Mouse (Mus musculus): ENCODE results near the gene Abtb1. TPM values are rescaled to one million over a fixed set of nuclear protein-coding genes. Genes with fewer than 3 reads are reported as not detected.

The Abtb1 gene
- polyA plus RNA-seq, 1 experiment, result 90.8 TPM

DNA sequence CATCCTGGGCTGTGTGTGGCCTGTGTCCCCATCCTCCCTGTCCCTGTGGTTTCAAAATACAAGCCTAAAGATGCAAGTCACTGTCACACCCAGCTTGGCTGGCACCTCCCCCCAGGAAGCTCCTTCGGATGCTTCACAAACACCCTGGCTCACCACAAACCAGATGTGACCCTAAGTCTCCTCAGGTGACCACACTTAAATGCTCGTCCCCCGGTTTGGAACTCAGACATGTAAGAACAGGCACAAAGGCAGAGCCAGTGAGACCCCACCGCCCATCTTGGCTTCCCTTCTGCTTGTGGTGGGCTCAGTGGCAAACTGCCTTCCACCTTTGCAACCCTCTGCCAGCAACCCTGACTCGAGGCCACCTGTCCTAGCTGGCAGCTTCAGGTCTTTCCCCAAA lies 6.7 kb downstream of the Abtb1 start:
- no peak for TF ChIP-seq CTCF (IDR thresholded peaks at IDR 0.05; ENCODE audit: insufficient read depth, low read length)
- TF ChIP-seq POLR2A (IDR thresholded peaks at IDR 0.05; ENCODE audit: borderline replicate concordance, extremely low read depth, low read depth, low read length), result no peak
- Histone ChIP-seq H3K4me1 (ENCODE audit: control insufficient read depth, insufficient read depth, low read length) (no peaks in the 10 kb centered on the region), H3K4me3 (replicated peaks; ENCODE audit: extremely low read depth, low read depth, low read length) (no peak overlapping the region)
- DNase-seq, result no peak
- 65% methylated on average over 5 of the region's 5 CpGs for WGBS

DNA sequence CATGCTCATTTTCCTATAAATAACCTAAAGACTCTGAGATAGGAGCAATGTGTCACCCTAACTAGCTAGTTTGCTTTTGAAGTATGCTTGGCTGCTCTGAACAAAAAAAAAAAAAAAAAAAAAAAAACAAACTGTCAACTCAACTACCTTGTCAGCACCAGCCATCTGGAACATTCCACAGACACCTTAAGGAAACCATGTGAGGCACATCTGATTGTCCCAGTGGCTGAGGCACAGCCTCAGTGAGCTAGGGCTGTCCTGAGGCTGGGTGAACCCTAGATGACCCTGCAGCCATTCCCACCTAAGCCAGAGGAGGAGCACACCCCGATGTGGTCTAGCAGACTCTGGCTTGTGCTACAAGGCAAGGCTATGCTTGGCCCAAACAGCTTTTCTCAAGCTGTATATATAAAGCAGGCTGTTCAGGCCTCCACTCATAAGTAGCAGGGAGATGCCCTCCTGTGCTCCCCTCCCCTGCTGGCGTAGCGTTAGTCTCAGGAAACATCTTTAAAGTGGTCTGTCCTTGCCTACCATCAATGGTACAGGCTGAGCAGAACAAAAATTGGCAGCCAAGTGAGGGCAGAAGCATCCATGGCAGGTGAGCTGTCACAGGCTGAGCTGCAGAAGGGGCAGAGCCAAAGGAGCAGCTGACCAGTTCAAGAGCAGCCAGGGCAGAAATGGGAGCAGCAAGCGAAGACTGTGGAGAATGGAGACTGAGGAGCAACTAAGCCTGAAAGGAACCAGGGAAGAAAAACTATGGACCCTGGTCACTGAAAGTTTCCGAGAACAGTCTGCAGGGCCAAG lies 8.2 kb downstream of the Abtb1 start:
- Histone ChIP-seq H3K4me1 (ENCODE audit: control insufficient read depth, insufficient read depth, low read length) (no peaks in the 10 kb centered on the region), H3K4me3 (replicated peaks; ENCODE audit: extremely low read depth, low read depth, low read length) (no peak overlapping the region)
- DNase-seq, result no peak
- no peak for TF ChIP-seq POLR2A (IDR thresholded peaks at IDR 0.05; ENCODE audit: borderline replicate concordance, extremely low read depth, low read depth, low read length)
- TF ChIP-seq CTCF (IDR thresholded peaks at IDR 0.05; ENCODE audit: insufficient read depth, low read length), result no peak
- 66% methylated on average over 5 of the region's 5 CpGs for WGBS

DNA sequence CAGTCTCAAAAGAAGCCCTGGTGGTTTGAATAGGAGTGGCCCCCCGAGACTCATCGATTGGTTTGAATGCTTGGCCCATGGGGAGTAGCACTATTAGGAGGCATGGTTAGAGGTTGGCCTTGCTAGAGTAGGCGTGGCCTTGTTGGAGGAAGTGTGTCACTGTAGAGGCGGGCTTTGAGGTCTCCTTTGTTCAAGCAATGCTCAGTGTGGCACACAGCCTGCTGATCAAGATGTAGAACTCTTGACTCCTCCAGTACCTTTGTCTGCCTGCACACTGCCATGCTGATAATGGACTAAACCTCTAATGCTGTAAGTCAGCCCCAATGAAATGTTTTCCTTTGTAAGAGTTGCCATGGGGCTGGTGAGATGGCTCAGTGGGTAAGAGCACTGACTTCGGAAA lies 9.1 kb downstream of the Abtb1 start:
- Histone ChIP-seq H3K4me3 (replicated peaks; ENCODE audit: extremely low read depth, low read depth, low read length) (no peak overlapping the region), H3K4me1 (ENCODE audit: control insufficient read depth, insufficient read depth, low read length) (no peaks in the 10 kb centered on the region)
- DNase-seq, result no peak
- WGBS, result 77% methylated on average over 5 of the region's 5 CpGs
- TF ChIP-seq POLR2A (IDR thresholded peaks at IDR 0.05; ENCODE audit: borderline replicate concordance, extremely low read depth, low read depth, low read length) (no peak), CTCF (IDR thresholded peaks at IDR 0.05; ENCODE audit: insufficient read depth, low read length) (no peak)

DNA sequence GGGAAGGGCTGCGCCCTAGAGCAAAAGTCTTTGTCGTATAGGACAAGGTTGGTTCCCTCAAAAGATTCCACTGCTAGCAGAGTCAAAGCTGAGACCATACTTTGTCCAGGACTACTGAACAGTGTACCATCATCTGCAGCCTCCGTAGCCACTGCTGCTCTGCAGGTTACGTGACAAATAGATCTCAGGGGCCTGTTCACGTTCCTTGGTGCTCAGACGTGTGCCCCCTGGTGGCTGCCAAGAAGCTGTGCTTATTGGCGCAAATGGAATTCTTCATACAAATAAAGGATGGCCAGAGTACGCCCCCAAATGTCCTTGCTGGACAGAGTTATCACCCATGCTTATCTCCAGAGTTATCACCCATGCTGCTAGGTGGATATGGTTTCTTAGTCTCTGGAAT lies 10.3 kb downstream of the Abtb1 start:
- 27% methylated on average over 8 of the region's 8 CpGs for WGBS
- Histone ChIP-seq H3K4me1 (ENCODE audit: control insufficient read depth, insufficient read depth, low read length) (no peaks in the 10 kb centered on the region), H3K4me3 (replicated peaks; ENCODE audit: extremely low read depth, low read depth, low read length) (no peak overlapping the region)
- TF ChIP-seq POLR2A (IDR thresholded peaks at IDR 0.05; ENCODE audit: borderline replicate concordance, extremely low read depth, low read depth, low read length) (no peak), CTCF (IDR thresholded peaks at IDR 0.05; ENCODE audit: insufficient read depth, low read length) (peak; percentile 91)
- peak; percentile 55 for DNase-seq

DNA sequence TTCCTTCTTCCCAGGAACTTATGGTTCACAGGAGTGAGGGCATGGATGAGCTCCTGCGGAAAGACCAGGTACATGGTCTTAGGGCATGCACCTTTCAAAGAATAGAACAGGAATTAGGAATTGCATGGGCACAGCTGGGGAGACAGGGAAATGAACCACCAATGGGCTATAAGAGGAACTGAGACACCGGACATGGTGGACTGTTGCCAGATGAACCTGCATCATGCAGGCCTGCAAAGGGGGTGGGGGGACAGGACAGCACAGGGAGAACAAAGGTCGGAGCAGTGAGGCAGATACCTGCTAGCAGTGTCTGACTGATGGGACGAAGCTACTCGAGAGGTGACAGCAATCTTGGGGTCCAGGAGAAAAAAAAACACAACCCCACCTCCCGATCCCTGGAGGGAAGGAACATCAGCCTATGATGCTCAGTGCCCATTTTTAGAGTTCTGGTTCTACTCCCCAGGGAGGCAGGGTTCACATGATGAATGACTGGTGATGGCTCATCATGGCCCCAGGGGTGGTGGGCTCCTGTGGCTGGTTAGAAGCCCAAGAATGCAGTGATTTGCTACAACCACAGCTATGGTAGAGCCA lies 11.6 kb downstream of the Abtb1 start:
- H3K4me3 ChIP-seq (replicated peaks; ENCODE audit: extremely low read depth, low read depth, low read length), result no peak overlapping the region
- DNase-seq, result no peak
- no peaks in the 10 kb centered on the region for H3K4me1 ChIP-seq (ENCODE audit: control insufficient read depth, insufficient read depth, low read length)
- TF ChIP-seq CTCF (IDR thresholded peaks at IDR 0.05; ENCODE audit: insufficient read depth, low read length) (no peak), POLR2A (IDR thresholded peaks at IDR 0.05; ENCODE audit: borderline replicate concordance, extremely low read depth, low read depth, low read length) (no peak)
- WGBS, result 80% methylated on average over 6 of the region's 6 CpGs

DNA sequence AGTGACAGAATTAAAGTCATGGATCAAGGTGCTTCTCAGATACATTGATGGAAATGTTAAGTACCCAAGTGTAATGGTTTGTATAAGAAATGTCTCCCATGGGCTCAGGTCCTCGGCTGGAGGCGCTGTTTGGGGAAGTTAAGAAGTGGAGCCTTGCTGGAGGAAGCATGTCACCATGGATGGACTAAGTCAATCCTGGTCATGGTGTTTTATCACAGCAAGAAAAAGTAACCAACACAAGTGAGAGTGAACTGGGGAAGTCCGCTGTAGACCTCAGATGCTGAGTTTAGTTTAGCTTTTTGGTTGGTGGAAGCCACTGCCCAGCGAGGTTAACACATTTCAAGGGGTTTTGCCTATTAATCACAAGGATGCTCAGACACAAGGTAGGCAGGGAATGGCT lies 12.2 kb downstream of the Abtb1 start:
- H3K4me1 ChIP-seq (ENCODE audit: control insufficient read depth, insufficient read depth, low read length), result no peaks in the 10 kb centered on the region
- no peak for DNase-seq
- TF ChIP-seq CTCF (IDR thresholded peaks at IDR 0.05; ENCODE audit: insufficient read depth, low read length) (no peak), POLR2A (IDR thresholded peaks at IDR 0.05; ENCODE audit: borderline replicate concordance, extremely low read depth, low read depth, low read length) (no peak)
- H3K4me3 ChIP-seq (replicated peaks; ENCODE audit: extremely low read depth, low read depth, low read length), result no peak overlapping the region
- 83% methylated on average over 4 of the region's 4 CpGs for WGBS

DNA sequence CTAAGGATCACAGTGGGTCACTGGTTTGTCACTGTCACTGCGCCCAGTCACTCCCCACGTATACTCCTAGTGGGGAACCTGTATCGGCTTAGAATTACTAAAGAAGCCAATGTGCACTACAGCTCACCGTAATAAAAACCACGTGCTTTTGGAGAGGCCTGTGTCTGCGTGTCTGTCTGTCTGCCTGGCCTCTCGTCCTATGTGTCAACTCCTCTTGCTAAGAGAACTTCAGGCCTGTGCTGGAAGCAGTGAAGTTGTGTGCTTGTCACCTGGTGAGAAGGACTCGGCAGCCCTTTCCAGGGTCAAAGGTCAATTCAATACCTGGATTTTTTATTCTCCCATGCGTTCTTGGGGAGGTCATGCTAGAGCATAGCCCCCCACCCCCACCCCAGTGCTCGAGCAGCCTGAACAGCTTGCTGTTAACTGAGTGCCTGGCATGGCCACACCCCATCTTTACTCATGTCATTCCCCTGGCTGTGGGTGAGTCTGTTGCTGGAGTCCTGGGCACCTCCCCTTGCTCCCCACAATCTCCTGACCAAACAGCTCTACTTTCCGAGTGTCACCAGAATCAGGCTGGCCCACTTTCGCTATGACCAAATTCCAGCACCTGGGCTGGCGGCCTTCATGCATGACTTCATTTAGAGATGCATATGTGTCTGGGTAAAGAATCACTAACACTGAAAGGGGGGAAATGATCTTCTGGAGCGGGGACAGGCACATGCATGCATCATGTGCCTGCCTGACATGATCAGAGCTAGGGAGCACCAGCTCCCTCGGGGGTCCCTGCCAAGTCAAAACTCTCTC lies 13.4 kb downstream of the Abtb1 start:
- DNase-seq, result no peak

DNA sequence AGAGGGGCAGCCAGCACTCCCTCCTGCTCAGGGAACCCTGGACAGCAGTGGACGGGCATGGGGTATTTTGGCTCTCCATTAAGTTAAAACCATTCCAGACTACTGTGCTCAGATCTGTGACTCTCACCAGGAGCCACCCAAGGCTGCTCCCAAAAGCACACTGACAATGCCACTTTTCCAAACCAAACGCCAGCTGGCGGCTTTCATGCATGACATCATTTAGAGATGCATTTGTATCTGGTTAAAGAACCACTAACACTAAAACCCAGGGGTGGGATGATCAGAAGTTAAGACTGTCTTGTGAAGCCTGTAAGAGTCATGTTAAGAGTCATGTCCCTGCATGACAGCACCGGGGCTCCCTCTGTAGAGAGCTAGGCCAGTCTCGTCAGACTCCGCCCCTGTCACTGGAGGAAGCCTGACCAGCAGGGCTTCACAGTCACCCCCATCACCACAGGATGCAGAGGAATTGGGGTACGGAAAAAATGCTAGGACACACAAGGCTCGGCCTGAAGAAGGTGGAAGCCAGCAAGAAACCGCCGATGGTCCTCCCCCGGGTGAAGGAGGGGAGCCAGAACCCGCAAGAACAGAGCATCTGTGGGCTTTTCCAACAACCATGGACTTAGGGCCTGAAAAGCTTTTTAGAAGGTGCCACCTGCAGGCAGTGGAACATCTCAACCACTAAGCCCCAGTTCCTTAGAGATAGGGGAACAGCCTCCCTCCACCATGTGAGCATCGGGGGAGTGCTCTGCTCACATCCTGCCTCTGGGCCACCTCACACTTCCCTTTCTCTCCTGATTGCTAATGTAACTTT lies 14.2 kb downstream of the Abtb1 start:
- DNase-seq, result no peak
- no peak overlapping the region for H3K4me3 ChIP-seq (replicated peaks; ENCODE audit: extremely low read depth, low read depth, low read length)
- TF ChIP-seq CTCF (IDR thresholded peaks at IDR 0.05; ENCODE audit: insufficient read depth, low read length), result no peak
- no peak for TF ChIP-seq POLR2A (IDR thresholded peaks at IDR 0.05; ENCODE audit: borderline replicate concordance, extremely low read depth, low read depth, low read length)
- WGBS, result 62% methylated on average over 13 of the region's 13 CpGs
- no peaks in the 10 kb centered on the region for H3K4me1 ChIP-seq (ENCODE audit: control insufficient read depth, insufficient read depth, low read length)

More for the DNA sequence above, 13.4 kb downstream of the Abtb1 start:
- Histone ChIP-seq H3K4me3 (replicated peaks; ENCODE audit: extremely low read depth, low read depth, low read length) (no peak overlapping the region), H3K4me1 (ENCODE audit: control insufficient read depth, insufficient read depth, low read length) (no peaks in the 10 kb centered on the region)
- TF ChIP-seq CTCF (IDR thresholded peaks at IDR 0.05; ENCODE audit: insufficient read depth, low read length) (no peak), POLR2A (IDR thresholded peaks at IDR 0.05; ENCODE audit: borderline replicate concordance, extremely low read depth, low read depth, low read length) (no peak)
- 72% methylated on average over 15 of the region's 15 CpGs for WGBS

DNA sequence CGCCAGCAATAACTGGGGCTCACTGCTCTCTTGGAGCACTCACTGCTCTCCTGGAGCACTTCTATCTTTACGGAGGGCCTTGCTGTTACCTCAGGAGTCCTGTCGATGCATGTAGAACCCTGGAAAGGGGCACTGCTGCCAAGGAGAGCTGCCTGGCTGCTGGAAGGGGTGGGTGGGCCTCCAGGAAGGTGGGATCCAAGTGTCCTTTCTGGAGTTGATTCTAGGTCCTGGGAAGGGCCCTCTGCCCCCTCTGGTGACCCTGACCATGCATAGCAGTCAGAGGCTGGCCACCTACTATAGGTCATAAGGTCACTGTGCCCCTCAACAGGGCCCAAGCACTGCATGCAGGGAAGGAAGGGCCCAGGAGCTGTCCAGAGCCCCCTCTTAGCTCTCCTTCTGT lies 14.8 kb downstream of the Abtb1 start:
- H3K4me1 ChIP-seq (ENCODE audit: control insufficient read depth, insufficient read depth, low read length), result no peaks in the 10 kb centered on the region; the same call in 1 of the 2 replicates
- TF ChIP-seq CTCF (IDR thresholded peaks at IDR 0.05; ENCODE audit: insufficient read depth, low read length) (no peak), POLR2A (IDR thresholded peaks at IDR 0.05; ENCODE audit: borderline replicate concordance, extremely low read depth, low read depth, low read length) (no peak)
- no peak for DNase-seq
- H3K4me3 ChIP-seq (replicated peaks; ENCODE audit: extremely low read depth, low read depth, low read length), result no peak overlapping the region
- 62% methylated on average over 3 of the region's 3 CpGs for WGBS

All from lung, adult 2 months (tissue).